Mouse (Mus musculus) spleen, adult 12 weeks (tissue): ENCODE data around the gene Traf7.

ENCODE experiments used
- DNase-seq: peaks from one replicate; pipeline ENCODE4 v3.0.0; 2022; ENCODE audit warnings: low spot score

Traf7 gene

GRCm38 (mm10) chr17:24506332-24507070, 21.2 kb downstream of the Traf7 start:
- DNase-seq, result no peak

GRCm38 (mm10) chr17:24505286-24505955, 22.3 kb downstream of the Traf7 start:
- no peak for DNase-seq

GRCm38 (mm10) chr17:24504085-24504484, 23.7 kb downstream of the Traf7 start:
- no peak for DNase-seq

- DNase-seq, result no peak
Observed at GRCm38 (mm10) chr17:24502208-24502607, 25.5 kb downstream of the Traf7 start.

- DNase-seq, result no peak
Observed at GRCm38 (mm10) chr17:24496026-24496425, 31.7 kb downstream of the Traf7 start.

GRCm38 (mm10) chr17:24495443-24495842, 32.3 kb downstream of the Traf7 start:
- no peak for DNase-seq

GRCm38 (mm10) chr17:24494627-24495335, 33.0 kb downstream of the Traf7 start:
- no peak for DNase-seq

GRCm38 (mm10) chr17:24490399-24490798, 37.3 kb downstream of the Traf7 start:
- no peak for DNase-seq

- DNase-seq, result no peak
Observed at GRCm38 (mm10) chr17:24489265-24490030, 38.3 kb downstream of the Traf7 start.

- no peak for DNase-seq
Observed at GRCm38 (mm10) chr17:24488662-24489264, 39.0 kb downstream of the Traf7 start.

GRCm38 (mm10) chr17:24488186-24488661, 39.5 kb downstream of the Traf7 start, which contains the start of gene Caskin1:
Gene Caskin1 (plus strand): TSS chr17:24488601.
- DNase-seq, result no peak

- no peak for DNase-seq
Observed at GRCm38 (mm10) chr17:24485090-24485860, 42.5 kb downstream of the Traf7 start.

GRCm38 (mm10) chr17:24483495-24483894, 44.2 kb downstream of the Traf7 start:
- DNase-seq, result no peak

GRCm38 (mm10) chr17:24481027-24481815, 46.5 kb downstream of the Traf7 start:
- DNase-seq, result no peak

- no peak for DNase-seq
Observed at GRCm38 (mm10) chr17:24480201-24480826, 47.4 kb downstream of the Traf7 start.

GRCm38 (mm10) chr17:24479431-24479830, 48.3 kb downstream of the Traf7 start:
- DNase-seq, result no peak

- peak; percentile 97 for DNase-seq
Observed at GRCm38 (mm10) chr17:24478663-24479380, 48.9 kb downstream of the Traf7 start, which contains the start of gene Mlst8. Gene Mlst8 (minus strand): TSS chr17:24479078.

- DNase-seq, result no peak
Observed at GRCm38 (mm10) chr17:24477985-24478600, 49.6 kb downstream of the Traf7 start.
